Comparison of ENCODE assay signal across 31 mouse cellular contexts in genomic region chr5:114545076-114545475, GRCm38 (mm10). TPM values are rescaled to one million over a fixed set of nuclear protein-coding genes. Genes with fewer than 3 reads are reported as not detected.
DNase-seq lines count a peak whose midpoint lies in the region; ATAC-seq and TF ChIP-seq lines count a peak whose summit lies in the region.
"Had no signal": no experiment of that assay in that cellular context is flagged by ENCODE, and none has a peak within 500 bp of the region (broad histone marks: within the 10 kb centered on the region; RNA-seq: fewer than 3 reads in every experiment).

No protein-coding gene starts in this region.

- no peaks in the 10 kb centered on the region for H3K36me3 ChIP-seq in forebrain, postnatal 0 days (ENCODE audit: insufficient read depth)
- no peaks in the 10 kb centered on the region for H3K36me3 ChIP-seq in forebrain, embryonic 14.5 days (ENCODE audit: control insufficient read depth, insufficient read depth, low read length)
- no peaks in the 10 kb centered on the region for H3K36me3 ChIP-seq in kidney, embryonic 16.5 days (ENCODE audit: insufficient read depth, low read length)
- H3K36me3 ChIP-seq in stomach, postnatal 0 days (ENCODE audit: control insufficient read depth, insufficient read depth, low read length): no peaks in the 10 kb centered on the region
- H3K36me3 ChIP-seq: G1E; heart, embryonic 10.5 days; heart, embryonic 15.5 days; hindbrain, embryonic 12.5 days; limb, embryonic 10.5 days; limb, embryonic 15.5 days; liver, embryonic 13.5 days; lung, embryonic 15.5 days; midbrain, embryonic 12.5 days; neural tube, embryonic 13.5 days had no signal

- TF ChIP-seq EP300 in stomach, postnatal 0 days (optimal IDR thresholded peaks at IDR 0.05): no peak

- 50% methylated on average over 9 of the region's 9 CpGs for WGBS in forebrain, postnatal 0 days
- 78% methylated on average over 9 of the region's 9 CpGs for WGBS in forebrain, embryonic 14.5 days
- WGBS in kidney, embryonic 16.5 days: 64% methylated on average over 9 of the region's 9 CpGs
- 48% methylated on average over 9 of the region's 9 CpGs for WGBS in stomach, postnatal 0 days

- no peak overlapping the region for H3K4me2 ChIP-seq in forebrain, postnatal 0 days (ENCODE audit: low read depth)
- no peak overlapping the region for H3K4me2 ChIP-seq in forebrain, embryonic 14.5 days (ENCODE audit: low read length)
- no peak overlapping the region for H3K4me2 ChIP-seq in kidney, embryonic 16.5 days (replicated peaks; ENCODE audit: low read depth, low read length)
- H3K4me2 ChIP-seq in stomach, postnatal 0 days (replicated peaks; ENCODE audit: low read depth): no peak overlapping the region
- H3K4me2 ChIP-seq: forebrain, embryonic 13.5 days; heart, embryonic 15.5 days; hindbrain, embryonic 12.5 days; limb, embryonic 15.5 days; liver, embryonic 13.5 days; lung, embryonic 15.5 days; midbrain, embryonic 12.5 days; neural tube, embryonic 13.5 days had no signal

- H3K4me3 ChIP-seq in forebrain, postnatal 0 days (ENCODE audit: low read depth, low read length): no peak overlapping the region
- no peak overlapping the region for H3K4me3 ChIP-seq in forebrain, embryonic 14.5 days (ENCODE audit: low read depth, low read length)
- H3K4me3 ChIP-seq in kidney, embryonic 16.5 days (ENCODE audit: low read length): no peak overlapping the region
- H3K4me3 ChIP-seq in stomach, postnatal 0 days (ENCODE audit: low read depth, low read length): no peak overlapping the region
- H3K4me3 ChIP-seq: forebrain, embryonic 13.5 days; heart, embryonic 10.5 days; heart, embryonic 15.5 days; hindbrain, embryonic 12.5 days; limb, embryonic 10.5 days; limb, embryonic 15.5 days; liver, embryonic 13.5 days; lung, embryonic 15.5 days; megakaryocyte, embryonic 14.5 days; midbrain, embryonic 12.5 days; myocyte; neural tube, embryonic 13.5 days had no signal

- no peak; the same call in 1 of the 2 replicates for ATAC-seq in forebrain, postnatal 0 days
- no peak for ATAC-seq in forebrain, embryonic 14.5 days
- ATAC-seq in kidney, embryonic 16.5 days (ENCODE audit: low FRiP score, low TSS enrichment): no peak
- ATAC-seq in stomach, postnatal 0 days (ENCODE audit: low FRiP score, low TSS enrichment): no peak
- ATAC-seq: forebrain, embryonic 13.5 days; hindbrain, postnatal 0 days; Patski had no signal

- H3K4me1 ChIP-seq in forebrain, postnatal 0 days (ENCODE audit: insufficient read depth): no peaks in the 10 kb centered on the region
- H3K4me1 ChIP-seq in forebrain, embryonic 14.5 days (ENCODE audit: control insufficient read depth, insufficient read depth, low read length): no peaks in the 10 kb centered on the region
- H3K4me1 ChIP-seq in kidney, embryonic 16.5 days (ENCODE audit: insufficient read depth, low read length): peaks cover 5% of the 10 kb centered on the region; the same call in 1 of the 2 replicates
- H3K4me1 ChIP-seq in stomach, postnatal 0 days (replicated peaks; ENCODE audit: control insufficient read depth, insufficient read depth): no peaks in the 10 kb centered on the region
- H3K4me1 ChIP-seq: forebrain, embryonic 13.5 days; hindbrain, embryonic 12.5 days; liver, embryonic 13.5 days had no signal

- peak; percentile 48 for DNase-seq in forebrain, postnatal 0 days
- DNase-seq in forebrain, embryonic 14.5 days (ENCODE audit: low spot score): no peak
- DNase-seq in kidney, postnatal 25 days: no peak
- peak; percentile 47 for DNase-seq in lung, postnatal 10 days
- DNase-seq in lung, postnatal 25 days (ENCODE audit: low spot score): no peak
- DNase-seq in stomach, postnatal 0 days (ENCODE audit: low spot score): no peak
- no peak for DNase-seq in ovary, postnatal 14 days (ENCODE audit: low spot score)
- DNase-seq: adrenal gland, postnatal 10 days; cerebellum, adult 18-20 months; cerebellum, postnatal 10 days; gastrocnemius, postnatal 25 days; heart, adult 11 months; kidney, adult 18-20 months; layer of hippocampus, adult 9-11 months; liver, embryonic 13.5 days; thymus, postnatal 14 days had no signal

- no peaks in the 10 kb centered on the region for H3K27me3 ChIP-seq in forebrain, postnatal 0 days (ENCODE audit: insufficient read depth, low read length)
- no peaks in the 10 kb centered on the region for H3K27me3 ChIP-seq in forebrain, embryonic 14.5 days (replicated peaks; ENCODE audit: control insufficient read depth, insufficient read depth, low read length)
- H3K27me3 ChIP-seq in kidney, embryonic 16.5 days (ENCODE audit: insufficient read depth, low read length): no peaks in the 10 kb centered on the region
- no peaks in the 10 kb centered on the region for H3K27me3 ChIP-seq in stomach, postnatal 0 days (ENCODE audit: control insufficient read depth, insufficient read depth, low read length)
- H3K27me3 ChIP-seq: heart, embryonic 15.5 days; limb, embryonic 15.5 days; liver, embryonic 13.5 days; lung, embryonic 15.5 days had no signal

- no peak overlapping the region for H3K9ac ChIP-seq in forebrain, postnatal 0 days
- H3K9ac ChIP-seq in forebrain, embryonic 14.5 days (ENCODE audit: low read length): no peak overlapping the region
- no peak overlapping the region for H3K9ac ChIP-seq in kidney, embryonic 16.5 days (replicated peaks; ENCODE audit: low read length)
- H3K9ac ChIP-seq in stomach, postnatal 0 days (ENCODE audit: low read length): no peak overlapping the region
- H3K9ac ChIP-seq: forebrain, embryonic 13.5 days; heart, embryonic 15.5 days; hindbrain, embryonic 12.5 days; limb, embryonic 15.5 days; liver, embryonic 13.5 days; lung, embryonic 15.5 days; midbrain, embryonic 12.5 days; neural tube, embryonic 13.5 days had no signal

- H3K27ac ChIP-seq in forebrain, postnatal 0 days (ENCODE audit: low read depth, low read length): no peak overlapping the region
- H3K27ac ChIP-seq in forebrain, embryonic 14.5 days (ENCODE audit: low read depth, low read length): no peak overlapping the region
- peak overlapping the region; percentile 54; the same call in 1 of the 2 replicates for H3K27ac ChIP-seq in kidney, embryonic 16.5 days (ENCODE audit: low read length)
- H3K27ac ChIP-seq in stomach, postnatal 0 days (replicated peaks): 0 out of 2 replicates have a peak overlapping the region, but pooled peaks have one; percentile 25
- H3K27ac ChIP-seq: forebrain, embryonic 13.5 days; heart, embryonic 10.5 days; heart, embryonic 15.5 days; hindbrain, embryonic 12.5 days; hindbrain, postnatal 0 days; limb, embryonic 10.5 days; limb, embryonic 15.5 days; liver, embryonic 13.5 days; lung, embryonic 15.5 days; midbrain, embryonic 12.5 days; neural tube, embryonic 13.5 days had no signal

- no peak for TF ChIP-seq CTCF in forebrain, postnatal 0 days (IDR thresholded peaks at IDR 0.05; ENCODE audit: low read depth)
- TF ChIP-seq CTCF in stomach, postnatal 0 days (IDR thresholded peaks at IDR 0.05; ENCODE audit: low read depth): no peak

- no peaks in the 10 kb centered on the region for H3K9me3 ChIP-seq in forebrain, postnatal 0 days (ENCODE audit: low read length)
- H3K9me3 ChIP-seq in forebrain, embryonic 14.5 days (replicated peaks; ENCODE audit: control insufficient read depth, low read length): 0 out of 2 replicates have a peak, but pooled peaks cover 2% of the 10 kb centered on the region
- H3K9me3 ChIP-seq in kidney, embryonic 16.5 days (ENCODE audit: low read length): peaks cover 4% of the 10 kb centered on the region; the same call in 1 of the 2 replicates
- no peaks in the 10 kb centered on the region for H3K9me3 ChIP-seq in stomach, postnatal 0 days (ENCODE audit: control insufficient read depth, low read length)
- H3K9me3 ChIP-seq: heart, embryonic 10.5 days; heart, embryonic 15.5 days; hindbrain, embryonic 12.5 days; limb, embryonic 15.5 days; lung, embryonic 15.5 days; neural tube, embryonic 13.5 days had no signal

RNA-seq across cellular contexts. Expression of gene Fam222a, which starts 22.7 kb away (rescaled TPM):
- 6.2 and 8.2 TPM in 2 replicates for total RNA-seq in forebrain, postnatal 0 days (2014; rRNA removed)
- polyA plus RNA-seq in forebrain, postnatal 0 days (2015; fragmentation: Nextera tagmentation; extraction: Ambion mirVana): 2.9 and 3.4 TPM in 2 replicates
- polyA plus RNA-seq in forebrain, embryonic 14.5 days (2014; fragmentation: Nextera tagmentation; extraction: Ambion mirVana): 4.5 and 5.0 TPM in 2 replicates
- 4.1 and 4.5 TPM in 2 replicates for polyA plus RNA-seq in kidney, embryonic 16.5 days (2015; fragmentation: Nextera tagmentation; extraction: Ambion mirVana)
- polyA plus RNA-seq in stomach, postnatal 0 days (2015; fragmentation: Nextera tagmentation; extraction: Ambion mirVana): 0.79 and 0.98 TPM in 2 replicates

Comparison
In these comparisons a context has a peak if more than half of its experiments do, and no peak if none do; other contexts are left out.
1. DNase-seq: peak in forebrain, postnatal 0 days (single experiment) and lung, postnatal 10 days (single experiment); none in forebrain, embryonic 14.5 days (single experiment), kidney, postnatal 25 days (0 of 2), lung, postnatal 25 days (single experiment), stomach, postnatal 0 days (single experiment) and ovary, postnatal 14 days (single experiment).
2. H3K27ac ChIP-seq: peak in kidney, embryonic 16.5 days (single experiment) and stomach, postnatal 0 days (single experiment); none in forebrain, postnatal 0 days (single experiment) and forebrain, embryonic 14.5 days (single experiment).